Mouse (Mus musculus): ENCODE data around the gene Gm20388.

GRCm38 (mm10) chr8:121541862-121542261, 1631.2 kb downstream of the Gm20388 start:
- no peak for TF ChIP-seq CTCF (IDR thresholded peaks at IDR 0.05; ENCODE audit: insufficient read depth, low read depth, low read length)
- TF ChIP-seq POLR2A (IDR thresholded peaks at IDR 0.05; ENCODE audit: insufficient read depth, low read depth, low read length): no peak

Measured in olfactory bulb, adult 2 months (tissue).